Mouse (Mus musculus): ENCODE measurements at regions not wholly inside any gene's neighbourhood (a gene's known extent, or its start where the extent isn't known, plus 50 kb on each side); places are given as distances from the start of the nearest gene placed in this dataset.
A peak's percentile ranks its signal among the peaks of the same experiment; 100 is the strongest.

- H3K4me2 ChIP-seq (ENCODE audit: low read length), result no peak overlapping the region
- H3K4me1 ChIP-seq (ENCODE audit: control insufficient read depth, insufficient read depth, low read length), result peaks cover 7% of the 10 kb centered on the region; the same call in 1 of the 2 replicates
- no peaks in the 10 kb centered on the region for H3K36me3 ChIP-seq (ENCODE audit: control insufficient read depth, insufficient read depth, low read length)
- no peak for ATAC-seq
- no peak overlapping the region for H3K27ac ChIP-seq (ENCODE audit: low read length)
- no peak overlapping the region for H3K9ac ChIP-seq (ENCODE audit: low read depth, low read length)
- no peak overlapping the region for H3K4me3 ChIP-seq (ENCODE audit: low read depth, low read length)
- WGBS, result 61% methylated on average over 5 of the region's 5 CpGs
- H3K27me3 ChIP-seq (ENCODE audit: control insufficient read depth, insufficient read depth, low read depth, low read length), result no peaks in the 10 kb centered on the region; the same call in 1 of the 2 replicates
- no peaks in the 10 kb centered on the region for H3K9me3 ChIP-seq (replicated peaks; ENCODE audit: control insufficient read depth, low read length, poor library complexity, severe bottlenecking)
These were observed 266.8 kb downstream of the Tns1 start for GRCm38 (mm10) chr1:73857497-73857896.

DNA sequence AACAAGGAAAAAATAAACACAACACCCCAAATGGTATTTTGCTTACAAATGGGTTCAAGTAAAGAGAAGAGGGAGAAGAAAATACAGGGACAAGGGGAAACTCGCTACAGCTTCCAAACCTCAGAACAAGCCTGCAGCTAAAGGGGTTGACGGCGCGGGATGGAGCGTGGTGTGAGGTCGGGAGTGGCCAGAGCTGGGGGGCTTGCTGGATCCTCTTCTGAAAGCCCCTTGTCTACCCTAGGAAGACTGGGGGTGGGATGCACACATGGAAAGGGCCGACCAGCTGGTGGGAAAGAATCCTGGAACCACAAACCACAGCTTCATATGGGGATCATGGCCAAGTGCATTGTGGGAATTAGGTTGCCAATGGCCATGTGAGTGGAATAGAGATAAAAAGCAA, 267.4 kb downstream of the Tns1 start:
- Histone ChIP-seq H3K4me1 (ENCODE audit: control insufficient read depth, insufficient read depth, low read length) (peaks cover 5% of the 10 kb centered on the region; the same call in 1 of the 2 replicates), H3K4me2 (ENCODE audit: low read length) (no peak overlapping the region), H3K4me3 (ENCODE audit: low read depth, low read length) (no peak overlapping the region), H3K9ac (ENCODE audit: low read depth, low read length) (no peak overlapping the region), H3K9me3 (replicated peaks; ENCODE audit: control insufficient read depth, low read length, poor library complexity, severe bottlenecking) (no peaks in the 10 kb centered on the region), H3K36me3 (ENCODE audit: control insufficient read depth, insufficient read depth, low read length) (no peaks in the 10 kb centered on the region), H3K27ac (ENCODE audit: low read length) (no peak overlapping the region), H3K27me3 (ENCODE audit: control insufficient read depth, insufficient read depth, low read depth, low read length) (no peaks in the 10 kb centered on the region; the same call in 1 of the 2 replicates)
- 93% methylated on average over 7 of the region's 7 CpGs for WGBS
- ATAC-seq, result no peak

- no peak for ATAC-seq
- H3K9ac ChIP-seq (ENCODE audit: low read depth, low read length), result no peak overlapping the region
- H3K4me2 ChIP-seq (ENCODE audit: low read length), result no peak overlapping the region
- WGBS, result 93% methylated on average over 4 of the region's 4 CpGs
- H3K27ac ChIP-seq (ENCODE audit: low read length), result no peak overlapping the region
- no peak overlapping the region for H3K4me3 ChIP-seq (ENCODE audit: low read depth, low read length)
- H3K27me3 ChIP-seq (ENCODE audit: control insufficient read depth, insufficient read depth, low read depth, low read length), result no peaks in the 10 kb centered on the region; the same call in 1 of the 2 replicates
- no peaks in the 10 kb centered on the region for H3K36me3 ChIP-seq (ENCODE audit: control insufficient read depth, insufficient read depth, low read length)
- H3K4me1 ChIP-seq (ENCODE audit: control insufficient read depth, insufficient read depth, low read length), result peaks cover 7% of the 10 kb centered on the region; the same call in 1 of the 2 replicates
- no peaks in the 10 kb centered on the region for H3K9me3 ChIP-seq (replicated peaks; ENCODE audit: control insufficient read depth, low read length, poor library complexity, severe bottlenecking)
These were observed 268.9 kb downstream of the Tns1 start for GRCm38 (mm10) chr1:73855306-73855705.

DNA sequence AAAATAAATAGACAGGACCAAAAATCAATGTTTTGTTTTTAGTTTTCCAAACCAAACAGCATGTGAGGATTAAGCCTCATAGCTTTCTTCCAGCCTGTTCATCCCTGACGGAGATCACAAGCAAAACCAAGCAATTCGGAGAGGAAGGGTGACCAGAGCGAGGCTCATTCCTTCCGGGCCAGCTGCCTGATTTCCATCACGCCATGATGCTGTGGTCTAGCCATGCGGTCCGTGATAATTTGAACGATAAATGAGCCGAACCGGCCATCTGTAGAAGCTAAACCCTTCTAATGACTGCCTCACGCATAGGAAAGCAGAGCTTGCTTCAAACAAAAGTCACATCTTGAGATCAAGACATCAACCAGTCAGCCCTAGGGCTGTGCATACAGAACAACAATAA, 270.4 kb downstream of the Tns1 start:
- Histone ChIP-seq H3K4me3 (ENCODE audit: low read depth, low read length) (no peak overlapping the region), H3K36me3 (ENCODE audit: control insufficient read depth, insufficient read depth, low read length) (no peaks in the 10 kb centered on the region), H3K27ac (ENCODE audit: low read length) (no peak overlapping the region), H3K4me1 (ENCODE audit: control insufficient read depth, insufficient read depth, low read length) (peaks cover 7% of the 10 kb centered on the region; the same call in 1 of the 2 replicates), H3K4me2 (ENCODE audit: low read length) (no peak overlapping the region), H3K9me3 (replicated peaks; ENCODE audit: control insufficient read depth, low read length, poor library complexity, severe bottlenecking) (no peaks in the 10 kb centered on the region), H3K27me3 (ENCODE audit: control insufficient read depth, insufficient read depth, low read depth, low read length) (no peaks in the 10 kb centered on the region; the same call in 1 of the 2 replicates), H3K9ac (ENCODE audit: low read depth, low read length) (no peak overlapping the region)
- ATAC-seq, result no peak
- WGBS, result 39% methylated on average over 11 of the region's 11 CpGs

GRCm38 (mm10) chr1:73850173-73851014, 273.9 kb downstream of the Tns1 start:
- 23% methylated on average over 11 of the region's 11 CpGs for WGBS
- Histone ChIP-seq H3K27ac (ENCODE audit: low read length) (peak overlapping the region; percentile 4), H3K9me3 (replicated peaks; ENCODE audit: control insufficient read depth, low read length, poor library complexity, severe bottlenecking) (no peaks in the 10 kb centered on the region)

GRCm38 (mm10) chr1:73848370-73848769, 275.9 kb downstream of the Tns1 start:
- no peaks in the 10 kb centered on the region for H3K9me3 ChIP-seq (replicated peaks; ENCODE audit: control insufficient read depth, low read length, poor library complexity, severe bottlenecking)
- no peak overlapping the region for H3K4me3 ChIP-seq (ENCODE audit: low read depth, low read length)
- no peak overlapping the region for H3K4me2 ChIP-seq (ENCODE audit: low read length)
- H3K4me1 ChIP-seq (ENCODE audit: control insufficient read depth, insufficient read depth, low read length), result peaks cover 2% of the 10 kb centered on the region; the same call in 1 of the 2 replicates
- ATAC-seq, result no peak
- H3K9ac ChIP-seq (ENCODE audit: low read depth, low read length), result no peak overlapping the region
- no peak overlapping the region for H3K27ac ChIP-seq (ENCODE audit: low read length)
- 86% methylated on average over 3 of the region's 3 CpGs for WGBS
- H3K36me3 ChIP-seq (ENCODE audit: control insufficient read depth, insufficient read depth, low read length), result no peaks in the 10 kb centered on the region
- H3K27me3 ChIP-seq (ENCODE audit: control insufficient read depth, insufficient read depth, low read depth, low read length), result no peaks in the 10 kb centered on the region

More at GRCm38 (mm10) chr1:73850173-73851014, 273.9 kb downstream of the Tns1 start:
- no peaks in the 10 kb centered on the region for H3K27me3 ChIP-seq (ENCODE audit: control insufficient read depth, insufficient read depth, low read depth, low read length)
- H3K9ac ChIP-seq (ENCODE audit: low read depth, low read length), result no peak overlapping the region
- H3K4me2 ChIP-seq (ENCODE audit: low read length), result no peak overlapping the region
- ATAC-seq, result peak; percentile 79
- H3K4me3 ChIP-seq (ENCODE audit: low read depth, low read length), result no peak overlapping the region
- no peaks in the 10 kb centered on the region for H3K36me3 ChIP-seq (ENCODE audit: control insufficient read depth, insufficient read depth, low read length)
- H3K4me1 ChIP-seq (ENCODE audit: control insufficient read depth, insufficient read depth, low read length), result peaks cover 7% of the 10 kb centered on the region; the same call in 1 of the 2 replicates

DNA sequence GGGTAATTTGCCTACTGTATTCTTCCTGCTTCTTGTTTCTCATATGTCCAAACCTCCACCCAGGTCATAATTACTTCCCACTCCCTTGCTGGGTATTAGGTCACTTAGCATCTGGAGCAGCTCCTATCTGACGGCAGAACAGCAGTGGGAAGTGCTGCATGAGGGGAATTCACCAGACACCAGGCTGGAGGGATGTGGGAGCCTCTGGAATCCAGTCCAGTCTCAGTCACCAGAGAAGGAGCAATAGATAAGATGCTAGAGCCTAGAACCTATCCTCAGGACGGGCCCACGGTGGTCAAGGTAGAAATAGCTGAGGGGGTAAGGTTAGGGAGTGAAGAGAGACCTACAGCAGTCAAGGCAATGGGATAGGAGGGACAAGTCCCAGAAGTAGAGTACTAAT, 277.1 kb downstream of the Tns1 start:
- no peak for ATAC-seq
- Histone ChIP-seq H3K36me3 (ENCODE audit: control insufficient read depth, insufficient read depth, low read length) (no peaks in the 10 kb centered on the region), H3K27ac (ENCODE audit: low read length) (no peak overlapping the region), H3K9ac (ENCODE audit: low read depth, low read length) (no peak overlapping the region), H3K27me3 (ENCODE audit: control insufficient read depth, insufficient read depth, low read depth, low read length) (no peaks in the 10 kb centered on the region), H3K4me1 (ENCODE audit: control insufficient read depth, insufficient read depth, low read length) (peaks cover 2% of the 10 kb centered on the region; the same call in 1 of the 2 replicates), H3K4me3 (ENCODE audit: low read depth, low read length) (no peak overlapping the region), H3K9me3 (replicated peaks; ENCODE audit: control insufficient read depth, low read length, poor library complexity, severe bottlenecking) (no peaks in the 10 kb centered on the region), H3K4me2 (ENCODE audit: low read length) (no peak overlapping the region)
- 80% methylated on average over 3 of the region's 3 CpGs for WGBS

DNA sequence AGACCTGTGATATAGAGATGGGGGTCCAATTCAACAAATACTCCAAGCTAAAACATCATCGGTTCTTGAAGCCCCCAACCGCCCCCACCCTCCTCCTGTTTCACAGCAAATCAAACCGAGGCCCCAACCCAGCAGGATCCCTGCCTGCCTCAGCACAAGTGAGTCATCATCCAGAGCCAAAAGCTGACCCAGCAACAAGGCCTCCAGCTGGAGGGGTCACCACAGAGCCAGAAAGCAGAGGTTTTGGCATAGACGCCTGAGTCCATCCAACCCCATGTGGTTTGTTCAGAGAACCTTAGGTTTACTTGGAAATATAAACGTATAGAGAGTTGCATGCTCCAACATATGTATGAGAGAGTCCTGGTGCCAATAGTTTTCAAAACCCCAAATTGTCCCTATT, 279.1 kb downstream of the Tns1 start:
- no peaks in the 10 kb centered on the region for H3K27me3 ChIP-seq (ENCODE audit: control insufficient read depth, insufficient read depth, low read depth, low read length)
- no peak overlapping the region for H3K27ac ChIP-seq (ENCODE audit: low read length)
- H3K9me3 ChIP-seq (replicated peaks; ENCODE audit: control insufficient read depth, low read length, poor library complexity, severe bottlenecking), result no peaks in the 10 kb centered on the region
- no peak overlapping the region for H3K4me2 ChIP-seq (ENCODE audit: low read length)
- no peak overlapping the region for H3K4me3 ChIP-seq (ENCODE audit: low read depth, low read length)
- 80% methylated on average over 5 of the region's 5 CpGs for WGBS
- ATAC-seq, result no peak
- no peaks in the 10 kb centered on the region for H3K36me3 ChIP-seq (ENCODE audit: control insufficient read depth, insufficient read depth, low read length)
- no peaks in the 10 kb centered on the region for H3K4me1 ChIP-seq (ENCODE audit: control insufficient read depth, insufficient read depth, low read length)
- no peak overlapping the region for H3K9ac ChIP-seq (ENCODE audit: low read depth, low read length)

GRCm38 (mm10) chr1:73844574-73844973, 279.7 kb downstream of the Tns1 start:
- H3K4me1 ChIP-seq (ENCODE audit: control insufficient read depth, insufficient read depth, low read length), result no peaks in the 10 kb centered on the region
- no peak for ATAC-seq
- H3K36me3 ChIP-seq (ENCODE audit: control insufficient read depth, insufficient read depth, low read length), result no peaks in the 10 kb centered on the region
- 77% methylated on average over 3 of the region's 3 CpGs for WGBS
- H3K9ac ChIP-seq (ENCODE audit: low read depth, low read length), result no peak overlapping the region
- no peaks in the 10 kb centered on the region for H3K9me3 ChIP-seq (replicated peaks; ENCODE audit: control insufficient read depth, low read length, poor library complexity, severe bottlenecking)
- H3K27ac ChIP-seq (ENCODE audit: low read length), result no peak overlapping the region
- H3K27me3 ChIP-seq (ENCODE audit: control insufficient read depth, insufficient read depth, low read depth, low read length), result no peaks in the 10 kb centered on the region
- H3K4me2 ChIP-seq (ENCODE audit: low read length), result no peak overlapping the region
- no peak overlapping the region for H3K4me3 ChIP-seq (ENCODE audit: low read depth, low read length)
